Mouse (Mus musculus) myocyte (in vitro differentiated cells): Measurements from ENCODE around the gene Irx6.

Experiments
- CEBPB ChIP-seq: IDR thresholded peaks from 2 replicates; pipeline ENCODE4 v1.6.1; 2011; ENCODE audit warnings: mild to moderate bottlenecking, moderate library complexity; ENCODE audit not compliant: poor library complexity, insufficient read depth, severe bottlenecking
- E2F4 ChIP-seq: IDR thresholded peaks from one replicate; pipeline ENCODE4 v1.6.1; 2011; ENCODE audit warnings: mild to moderate bottlenecking, control low read depth, moderate library complexity; ENCODE audit not compliant: insufficient read depth
- MAX ChIP-seq: IDR thresholded peaks from one replicate; pipeline ENCODE4 v1.6.1; 2011; ENCODE audit warnings: low read depth, mild to moderate bottlenecking, control low read depth
- MYOD1 ChIP-seq, 3 experiments: IDR thresholded peaks; one replicate each; pipeline ENCODE4 v1.6.1; 2011; ENCODE audit warnings: control low read depth in 2 of 3, low read depth in 2 of 3, mild to moderate bottlenecking in 2 of 3, moderate library complexity in 1 of 3; ENCODE audit not compliant: insufficient read length in 2 of 3, control insufficient read depth in 1 of 3
- POLR2A ChIP-seq: IDR thresholded peaks from one replicate; pipeline ENCODE4 v1.6.1; 2011; ENCODE audit warnings: low read depth, mild to moderate bottlenecking, control low read depth, moderate library complexity; ENCODE audit not compliant: insufficient read length
- POLR2AphosphoS2 ChIP-seq: IDR thresholded peaks from one replicate; pipeline ENCODE4 v1.6.1; 2011; ENCODE audit warnings: low read depth, control low read depth; ENCODE audit not compliant: insufficient read length
- SRF ChIP-seq: IDR thresholded peaks from one replicate; pipeline ENCODE4 v1.6.1; 2011; ENCODE audit warnings: low read depth; ENCODE audit not compliant: control insufficient read depth, insufficient read length
- TCF12 ChIP-seq: IDR thresholded peaks from one replicate; pipeline ENCODE4 v1.6.1; 2011; ENCODE audit warnings: mild to moderate bottlenecking, control low read depth; ENCODE audit not compliant: poor library complexity, insufficient read depth, severe bottlenecking
- USF1 ChIP-seq: IDR thresholded peaks from one replicate; pipeline ENCODE4 v1.6.1; 2011; ENCODE audit warnings: low read depth, mild to moderate bottlenecking, control low read depth, moderate library complexity

DNA sequence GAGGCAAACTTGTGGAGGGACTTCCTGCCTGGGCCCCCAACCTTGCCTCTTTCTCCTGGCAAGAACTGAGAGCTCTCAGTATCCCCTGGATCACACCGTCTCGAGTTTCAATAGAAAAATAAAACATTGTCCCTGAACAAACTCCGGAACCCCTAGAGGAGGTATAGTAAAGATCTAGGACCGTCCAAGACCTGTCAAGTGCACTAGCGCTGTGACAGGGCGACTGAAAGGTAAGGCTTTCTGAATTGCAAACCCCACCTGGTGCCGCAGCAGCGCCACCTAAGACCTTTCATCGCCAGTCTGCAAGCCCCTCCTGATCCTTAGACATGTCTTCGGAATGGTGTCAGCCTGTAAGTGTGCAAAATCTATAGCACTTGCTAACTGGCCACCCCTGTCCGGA lies 987 bp upstream of the Irx6 start:
- TF ChIP-seq USF1 = no peak
- TF ChIP-seq SRF = no peak
- no peak for TF ChIP-seq TCF12
- TF ChIP-seq POLR2A = no peak
- no peak for TF ChIP-seq MYOD1 (IDR thresholded peaks at IDR 0.05; ENCODE audit: control insufficient read depth in 1 of 3, insufficient read length in 2 of 3, low read depth in 2 of 3)
- no peak for TF ChIP-seq MAX
- no peak for TF ChIP-seq POLR2AphosphoS2
- TF ChIP-seq CEBPB = no peak
- TF ChIP-seq E2F4 = no peak
